Mouse (Mus musculus): ENCODE results near the gene Polr1a. TPM values are rescaled to one million over a fixed set of nuclear protein-coding genes. Genes with fewer than 3 reads are reported as not detected.

Gene Polr1a
- polyA plus RNA-seq, 1 experiment from 2014 or later, result 35.6 TPM

- Histone ChIP-seq H3K9me3 (ENCODE audit: low read length) (peaks cover 5% of the 10 kb centered on the region; the same call in 1 of the 2 replicates), H3K27ac (ENCODE audit: low read length) (peak overlapping the region; percentile 39; the same call in 1 of the 2 replicates), H3K4me2 (replicated peaks; ENCODE audit: low read depth, low read length) (no peak overlapping the region), H3K27me3 (ENCODE audit: insufficient read depth, low read length) (no peaks in the 10 kb centered on the region), H3K36me3 (ENCODE audit: insufficient read depth, low read length) (no peaks in the 10 kb centered on the region), H3K4me1 (ENCODE audit: insufficient read depth, low read length) (peaks cover 22% of the 10 kb centered on the region; the same call in 1 of the 2 replicates), H3K9ac (replicated peaks; ENCODE audit: low read length) (no peak overlapping the region), H3K4me3 (ENCODE audit: low read length) (no peak overlapping the region)
- ATAC-seq (ENCODE audit: low FRiP score, low TSS enrichment), result no peak; the same call in 1 of the 2 replicates
- WGBS, result 60% methylated on average over 8 of the region's 8 CpGs
Measured at GRCm38 (mm10) chr6:71991190-71991932, 82.5 kb downstream of the Polr1a start.

GRCm38 (mm10) chr6:71991933-71992325, 83.1 kb downstream of the Polr1a start:
- H3K27ac ChIP-seq (ENCODE audit: low read length), result no peak overlapping the region
- H3K4me2 ChIP-seq (replicated peaks; ENCODE audit: low read depth, low read length), result no peak overlapping the region
- no peaks in the 10 kb centered on the region for H3K36me3 ChIP-seq (ENCODE audit: insufficient read depth, low read length)

GRCm38 (mm10) chr6:71994004-71994403, 85.2 kb downstream of the Polr1a start:
- no peak for ATAC-seq (ENCODE audit: low FRiP score, low TSS enrichment)
- Histone ChIP-seq H3K36me3 (ENCODE audit: insufficient read depth, low read length) (no peaks in the 10 kb centered on the region), H3K4me3 (ENCODE audit: low read length) (no peak overlapping the region), H3K27me3 (ENCODE audit: insufficient read depth, low read length) (no peaks in the 10 kb centered on the region), H3K4me1 (ENCODE audit: insufficient read depth, low read length) (peaks cover 22% of the 10 kb centered on the region; the same call in 1 of the 2 replicates), H3K27ac (ENCODE audit: low read length) (no peak overlapping the region), H3K9me3 (ENCODE audit: low read length) (peaks cover 6% of the 10 kb centered on the region; the same call in 1 of the 2 replicates), H3K4me2 (replicated peaks; ENCODE audit: low read depth, low read length) (no peak overlapping the region), H3K9ac (replicated peaks; ENCODE audit: low read length) (no peak overlapping the region)
- 78% methylated on average over 4 of the region's 4 CpGs for WGBS

More at GRCm38 (mm10) chr6:71991933-71992325, 83.1 kb downstream of the Polr1a start:
- Histone ChIP-seq H3K4me3 (ENCODE audit: low read length) (no peak overlapping the region), H3K4me1 (ENCODE audit: insufficient read depth, low read length) (peaks cover 22% of the 10 kb centered on the region; the same call in 1 of the 2 replicates), H3K9ac (replicated peaks; ENCODE audit: low read length) (no peak overlapping the region), H3K9me3 (ENCODE audit: low read length) (peaks cover 6% of the 10 kb centered on the region; the same call in 1 of the 2 replicates), H3K27me3 (ENCODE audit: insufficient read depth, low read length) (no peaks in the 10 kb centered on the region)
- ATAC-seq (ENCODE audit: low FRiP score, low TSS enrichment), result no peak
- 42% methylated on average over 2 of the region's 2 CpGs for WGBS

- H3K27ac ChIP-seq (ENCODE audit: low read length), result no peak overlapping the region
- 77% methylated on average over 3 of the region's 3 CpGs for WGBS
- no peak overlapping the region for H3K4me3 ChIP-seq (ENCODE audit: low read length)
- H3K36me3 ChIP-seq (ENCODE audit: insufficient read depth, low read length), result no peaks in the 10 kb centered on the region
- no peak overlapping the region for H3K9ac ChIP-seq (replicated peaks; ENCODE audit: low read length)
- H3K27me3 ChIP-seq (ENCODE audit: insufficient read depth, low read length), result no peaks in the 10 kb centered on the region
- peaks cover 14% of the 10 kb centered on the region; the same call in 1 of the 2 replicates for H3K4me1 ChIP-seq (ENCODE audit: insufficient read depth, low read length)
- no peak overlapping the region for H3K4me2 ChIP-seq (replicated peaks; ENCODE audit: low read depth, low read length)
- H3K9me3 ChIP-seq (ENCODE audit: low read length), result peaks cover 6% of the 10 kb centered on the region; the same call in 1 of the 2 replicates
- ATAC-seq (ENCODE audit: low FRiP score, low TSS enrichment), result no peak
Measured at GRCm38 (mm10) chr6:71995081-71995480, 86.2 kb downstream of the Polr1a start.

- no peak for ATAC-seq (ENCODE audit: low FRiP score, low TSS enrichment)
- Histone ChIP-seq H3K27me3 (ENCODE audit: insufficient read depth, low read length) (no peaks in the 10 kb centered on the region), H3K4me1 (ENCODE audit: insufficient read depth, low read length) (no peaks in the 10 kb centered on the region; the same call in 1 of the 2 replicates), H3K4me3 (ENCODE audit: low read length) (no peak overlapping the region), H3K27ac (ENCODE audit: low read length) (no peak overlapping the region), H3K4me2 (replicated peaks; ENCODE audit: low read depth, low read length) (no peak overlapping the region), H3K9me3 (ENCODE audit: low read length) (peaks cover 6% of the 10 kb centered on the region; the same call in 1 of the 2 replicates), H3K9ac (replicated peaks; ENCODE audit: low read length) (no peak overlapping the region), H3K36me3 (ENCODE audit: insufficient read depth, low read length) (no peaks in the 10 kb centered on the region)
- WGBS, result 78% methylated on average over 1 of the region's 1 CpGs
Measured at GRCm38 (mm10) chr6:71997215-71997614, 88.4 kb downstream of the Polr1a start.

GRCm38 (mm10) chr6:71999917-72000512, 91.2 kb downstream of the Polr1a start:
- Histone ChIP-seq H3K4me1 (ENCODE audit: insufficient read depth, low read length) (no peaks in the 10 kb centered on the region), H3K9ac (replicated peaks; ENCODE audit: low read length) (no peak overlapping the region), H3K27ac (ENCODE audit: low read length) (no peak overlapping the region), H3K36me3 (ENCODE audit: insufficient read depth, low read length) (no peaks in the 10 kb centered on the region), H3K4me3 (ENCODE audit: low read length) (no peak overlapping the region), H3K27me3 (ENCODE audit: insufficient read depth, low read length) (no peaks in the 10 kb centered on the region), H3K4me2 (replicated peaks; ENCODE audit: low read depth, low read length) (no peak overlapping the region), H3K9me3 (ENCODE audit: low read length) (peaks cover 6% of the 10 kb centered on the region; the same call in 1 of the 2 replicates)
- WGBS, result 55% methylated on average over 11 of the region's 11 CpGs
- no peak for ATAC-seq (ENCODE audit: low FRiP score, low TSS enrichment)

GRCm38 (mm10) chr6:72001220-72001777, 92.4 kb downstream of the Polr1a start:
- no peak for ATAC-seq (ENCODE audit: low FRiP score, low TSS enrichment)
- H3K27me3 ChIP-seq (ENCODE audit: insufficient read depth, low read length), result no peaks in the 10 kb centered on the region
- H3K9ac ChIP-seq (replicated peaks; ENCODE audit: low read length), result no peak overlapping the region
- H3K36me3 ChIP-seq (ENCODE audit: insufficient read depth, low read length), result no peaks in the 10 kb centered on the region
- H3K9me3 ChIP-seq (ENCODE audit: low read length), result peaks cover 1% of the 10 kb centered on the region; the same call in 1 of the 2 replicates
- 83% methylated on average over 5 of the region's 5 CpGs for WGBS
- no peak overlapping the region for H3K27ac ChIP-seq (ENCODE audit: low read length)
- H3K4me3 ChIP-seq (ENCODE audit: low read length), result no peak overlapping the region
- no peak overlapping the region for H3K4me2 ChIP-seq (replicated peaks; ENCODE audit: low read depth, low read length)
- no peaks in the 10 kb centered on the region for H3K4me1 ChIP-seq (ENCODE audit: insufficient read depth, low read length)

GRCm38 (mm10) chr6:72007411-72008212, 98.8 kb downstream of the Polr1a start:
- ATAC-seq (ENCODE audit: low FRiP score, low TSS enrichment), result no peak

GRCm38 (mm10) chr6:72008213-72008655, 99.4 kb downstream of the Polr1a start:
- no peak overlapping the region for H3K9ac ChIP-seq (replicated peaks; ENCODE audit: low read length)
- H3K9me3 ChIP-seq (ENCODE audit: low read length), result peaks cover 5% of the 10 kb centered on the region
- no peak for ATAC-seq (ENCODE audit: low FRiP score, low TSS enrichment)
- WGBS, result 78% methylated on average over 4 of the region's 4 CpGs
- H3K4me2 ChIP-seq (replicated peaks; ENCODE audit: low read depth, low read length), result no peak overlapping the region
- H3K36me3 ChIP-seq (ENCODE audit: insufficient read depth, low read length), result no peaks in the 10 kb centered on the region
- no peak overlapping the region for H3K27ac ChIP-seq (ENCODE audit: low read length)
- no peak overlapping the region for H3K4me3 ChIP-seq (ENCODE audit: low read length)
- no peaks in the 10 kb centered on the region for H3K4me1 ChIP-seq (ENCODE audit: insufficient read depth, low read length)
- no peaks in the 10 kb centered on the region for H3K27me3 ChIP-seq (ENCODE audit: insufficient read depth, low read length)

More at GRCm38 (mm10) chr6:72007411-72008212, 98.8 kb downstream of the Polr1a start:
- Histone ChIP-seq H3K9ac (replicated peaks; ENCODE audit: low read length) (no peak overlapping the region), H3K27me3 (ENCODE audit: insufficient read depth, low read length) (no peaks in the 10 kb centered on the region), H3K9me3 (ENCODE audit: low read length) (peaks cover 5% of the 10 kb centered on the region), H3K36me3 (ENCODE audit: insufficient read depth, low read length) (no peaks in the 10 kb centered on the region), H3K4me2 (replicated peaks; ENCODE audit: low read depth, low read length) (no peak overlapping the region), H3K27ac (ENCODE audit: low read length) (no peak overlapping the region), H3K4me1 (ENCODE audit: insufficient read depth, low read length) (no peaks in the 10 kb centered on the region), H3K4me3 (ENCODE audit: low read length) (no peak overlapping the region)
- 80% methylated on average over 3 of the region's 3 CpGs for WGBS
